Mouse (Mus musculus) common myeloid progenitor, adult 5-6 weeks (primary cell): Measurements from ENCODE around the gene Spop. TPM values are rescaled to one million over a fixed set of nuclear protein-coding genes. Genes with fewer than 3 reads are reported as not detected.

ENCODE experiments used
- ATAC-seq: replicated peaks from 2 replicates; pipeline ENCODE4 v1.8.0; 2016; ENCODE audit warnings: low read depth, mild to moderate bottlenecking, moderate TSS enrichment, inconsistent platforms; ENCODE audit not compliant: poor library complexity, severe bottlenecking
- total RNA-seq: library from RNA; stranded (forward); fragments of 200-1000, 187-1606 nt; gene quantifications from 2 replicates; pipeline ENCODE4 v1.2.3, GENCODE M21; 2017

The Spop gene
- total RNA-seq, 1 experiment from 2014 or later: 64.9 TPM

- peak; percentile 56 for ATAC-seq
Measured at GRCm38 (mm10) chr11:95514298-95514861, 100.5 kb downstream of the Spop start, which contains the start of gene Nxph3. Gene Nxph3, minus strand, starts transcription at chr11:95514570.

GRCm38 (mm10) chr11:95515376-95516323 lies 101.8 kb downstream of the Spop start:
- no peak for ATAC-seq

GRCm38 (mm10) chr11:95516491-95516911 lies 102.6 kb downstream of the Spop start:
- ATAC-seq: no peak

- ATAC-seq: no peak
Measured at GRCm38 (mm10) chr11:95517162-95517561, 103.3 kb downstream of the Spop start.

GRCm38 (mm10) chr11:95519299-95519698 lies 105.4 kb downstream of the Spop start:
- no peak for ATAC-seq

GRCm38 (mm10) chr11:95519996-95520395 lies 106.1 kb downstream of the Spop start:
- no peak for ATAC-seq

- ATAC-seq: peak; percentile 92
Measured at GRCm38 (mm10) chr11:95520456-95521072, 106.7 kb downstream of the Spop start.

GRCm38 (mm10) chr11:95521563-95521962 lies 107.7 kb downstream of the Spop start:
- ATAC-seq: peak; percentile 74

GRCm38 (mm10) chr11:95527307-95527706 lies 113.4 kb downstream of the Spop start:
- no peak for ATAC-seq

GRCm38 (mm10) chr11:95528231-95528630 lies 114.4 kb downstream of the Spop start:
- ATAC-seq: no peak

GRCm38 (mm10) chr11:95532353-95533072 lies 118.6 kb downstream of the Spop start:
- no peak for ATAC-seq

- ATAC-seq: peak; percentile 81; the same call in 1 of the 2 replicates
Measured at GRCm38 (mm10) chr11:95533484-95534160, 119.7 kb downstream of the Spop start.

- ATAC-seq: no peak
Measured at GRCm38 (mm10) chr11:95538378-95539104, 124.7 kb downstream of the Spop start.

GRCm38 (mm10) chr11:95540637-95541385 lies 126.9 kb downstream of the Spop start:
- ATAC-seq: no peak
